Mouse (Mus musculus): ENCODE measurements around the gene Iqce. TPM values are rescaled to one million over a fixed set of nuclear protein-coding genes. Genes with fewer than 3 reads are reported as not detected.

Iqce gene
- total and polyA plus RNA-seq, 3 experiments: 2.2 to 11.2 (median 5.3) TPM

DNA sequence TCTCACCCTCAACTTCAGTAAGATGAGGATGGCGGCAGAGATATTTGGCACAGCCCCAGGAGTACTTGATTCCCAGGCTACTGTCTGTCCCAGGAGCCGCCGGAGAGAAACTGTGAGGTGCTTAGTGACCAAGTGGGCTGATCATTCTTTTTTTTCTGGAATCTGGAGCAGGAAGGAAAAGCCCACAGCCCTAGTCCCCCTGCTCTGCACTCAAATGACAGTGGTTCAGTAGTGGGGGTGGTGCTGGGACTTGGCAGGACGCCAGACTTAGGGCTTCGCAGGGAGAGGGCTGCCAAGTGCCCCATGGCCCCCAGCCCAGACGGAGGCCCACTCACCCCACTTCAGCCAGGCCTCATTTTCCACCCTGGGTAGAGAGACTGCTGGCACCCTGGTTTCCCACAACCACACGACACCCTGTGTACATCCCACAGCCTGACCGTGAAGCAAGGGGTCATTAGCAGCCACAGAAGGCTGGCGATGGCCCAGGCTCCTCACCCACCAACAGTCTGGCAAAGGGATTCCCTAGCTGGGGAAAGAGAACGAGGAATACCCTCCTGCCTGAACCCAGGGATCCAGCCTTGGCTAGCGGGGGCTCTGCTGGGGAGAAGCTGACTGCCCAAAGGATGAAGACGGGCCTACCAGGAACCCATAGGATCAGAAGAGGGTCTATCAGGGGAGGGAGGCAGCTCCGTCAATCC lies 54.2 kb downstream of the Iqce start:
- Histone ChIP-seq H3K4me2 (ENCODE audit: insufficient read depth, low read depth, poor library complexity, severe bottlenecking) (peak overlapping the region; percentile 87), H3K4me3 (replicated peaks in 1 of 3; ENCODE audit: low read depth in 2 of 3, low read length in 2 of 3, poor library complexity in 1 of 3) (peak overlapping the region; percentile 34 to 85 (median 57)), H3K9me3 (replicated peaks; ENCODE audit: low read length) (no peaks in the 10 kb centered on the region), H3K27me3 (replicated peaks) (peaks cover 29% of the 10 kb centered on the region), H3K79me2 (replicated peaks; ENCODE audit: control insufficient read depth, extremely low read depth, insufficient read depth, poor library complexity, severe bottlenecking) (no peaks in the 10 kb centered on the region), H3K4me1 (ENCODE audit: control insufficient read depth in 1 of 2, insufficient read depth in 2 of 2) (peaks cover 6 to 20% of the 10 kb centered on the region in 2 experiments), H3K36me3 (replicated peaks in 1 of 2; ENCODE audit: control insufficient read depth in 1 of 2, insufficient read depth in 1 of 2, low read length in 1 of 2) (no peaks in the 10 kb centered on the region), H3K27ac (ENCODE audit: insufficient read depth, low read depth) (no peak overlapping the region), H3K9ac (ENCODE audit: insufficient read depth, low read depth) (peak overlapping the region; percentile 65)
- dilution Hi-C loops (cut with MboI; ENCODE audit: extremely low pct_ligation_motif_present, extremely low pct_unique_long_range_greater_than_20kb, low sequenced_read_pairs) (no loop called here), in situ Hi-C loops (cut with MboI; ENCODE audit: low pct_ligation_motif_present, low pct_unique_long_range_greater_than_20kb, low sequenced_read_pairs) (no loop called here)
- no peak for DNase-seq (ENCODE audit: extremely low read depth)
- TF ChIP-seq NELFE (IDR thresholded peaks at IDR 0.05; ENCODE audit: low read depth, low read length) (no peak), USF1 (IDR thresholded peaks at IDR 0.05; ENCODE audit: low read depth, low read length) (no peak), CHD1 (IDR thresholded peaks at IDR 0.05; ENCODE audit: low read depth, low read length) (no peak), HCFC1 (IDR thresholded peaks at IDR 0.05; ENCODE audit: low read depth, low read length) (no peak), POLR2AphosphoS2 (IDR thresholded peaks at IDR 0.05; ENCODE audit: low read depth, low read length) (no peak), NRF1 (IDR thresholded peaks at IDR 0.05; ENCODE audit: low read depth, low read length) (no peak), IRF4 (IDR thresholded peaks at IDR 0.05; ENCODE audit: low read depth, low read length) (no peak), USF2 (conservative IDR thresholded peaks at IDR 0.05; ENCODE audit: low read depth, low read length) (no peak), JUND (conservative IDR thresholded peaks at IDR 0.05; ENCODE audit: low read depth, low read length) (no peak)

- Histone ChIP-seq H3K4me2 (ENCODE audit: insufficient read depth, low read depth, poor library complexity, severe bottlenecking) (no peak overlapping the region), H3K79me2 (replicated peaks; ENCODE audit: control insufficient read depth, extremely low read depth, insufficient read depth, poor library complexity, severe bottlenecking) (no peaks in the 10 kb centered on the region), H3K9me3 (replicated peaks; ENCODE audit: low read length) (no peaks in the 10 kb centered on the region), H3K4me1 (ENCODE audit: control insufficient read depth in 1 of 2, insufficient read depth in 2 of 2) (peaks cover 9 to 26% of the 10 kb centered on the region in 2 experiments), H3K36me3 (replicated peaks in 1 of 2; ENCODE audit: control insufficient read depth in 1 of 2, insufficient read depth in 1 of 2, low read length in 1 of 2) (no peaks in the 10 kb centered on the region), H3K4me3 (replicated peaks in 1 of 3; ENCODE audit: low read depth in 2 of 3, low read length in 2 of 3, poor library complexity in 1 of 3) (no peak overlapping the region), H3K9ac (ENCODE audit: insufficient read depth, low read depth) (no peak overlapping the region), H3K27me3 (replicated peaks) (peaks cover 29% of the 10 kb centered on the region), H3K27ac (ENCODE audit: insufficient read depth, low read depth) (no peak overlapping the region)
- no peak for DNase-seq (ENCODE audit: extremely low read depth)
- TF ChIP-seq TBP (conservative IDR thresholded peaks at IDR 0.05; ENCODE audit: low read depth, low read length) (0 out of 2 replicates have a peak, but pooled peaks have one; percentile 46), ZNF384 (IDR thresholded peaks at IDR 0.05; ENCODE audit: low read depth, low read length) (no peak)
- dilution Hi-C loops (cut with MboI; ENCODE audit: extremely low pct_ligation_motif_present, extremely low pct_unique_long_range_greater_than_20kb, low sequenced_read_pairs) (no loop called here), in situ Hi-C loops (cut with MboI; ENCODE audit: low pct_ligation_motif_present, low pct_unique_long_range_greater_than_20kb, low sequenced_read_pairs) (no loop called here)
These were observed 55.0 kb downstream of the Iqce start for GRCm38 (mm10) chr5:140647031-140647760.

DNA sequence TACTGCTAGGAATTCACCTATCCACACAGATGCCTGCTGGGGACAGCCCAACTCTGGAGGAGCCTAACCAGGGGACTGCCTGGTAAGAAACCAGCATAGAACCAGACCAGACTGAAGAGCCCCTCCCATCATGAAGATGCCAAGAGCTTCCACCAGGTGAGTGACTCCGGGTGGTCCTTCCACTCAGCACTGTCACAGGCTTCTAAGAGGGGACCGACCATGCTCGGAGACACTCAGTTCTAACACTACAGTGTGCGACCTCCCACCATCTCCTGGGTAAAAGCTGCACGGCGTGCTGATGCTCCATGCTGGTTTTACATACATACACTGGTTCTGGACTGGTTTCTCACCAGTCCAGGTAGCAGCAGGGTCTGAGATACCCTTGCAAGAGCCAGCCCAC lies 56.0 kb downstream of the Iqce start:
- H3K4me3 ChIP-seq (replicated peaks in 1 of 3; ENCODE audit: low read depth in 2 of 3, low read length in 2 of 3, poor library complexity in 1 of 3): no peak overlapping the region
- H3K9me3 ChIP-seq (replicated peaks; ENCODE audit: low read length): no peaks in the 10 kb centered on the region
- no peak overlapping the region for H3K9ac ChIP-seq (ENCODE audit: insufficient read depth, low read depth)
- no peak overlapping the region for H3K27ac ChIP-seq (ENCODE audit: insufficient read depth, low read depth)
- dilution Hi-C loops (cut with MboI; ENCODE audit: extremely low pct_ligation_motif_present, extremely low pct_unique_long_range_greater_than_20kb, low sequenced_read_pairs) (no loop called here), in situ Hi-C loops (cut with MboI; ENCODE audit: low pct_ligation_motif_present, low pct_unique_long_range_greater_than_20kb, low sequenced_read_pairs) (no loop called here)
- H3K4me2 ChIP-seq (ENCODE audit: insufficient read depth, low read depth, poor library complexity, severe bottlenecking): no peak overlapping the region
- H3K27me3 ChIP-seq (replicated peaks): peaks cover 27% of the 10 kb centered on the region
- H3K79me2 ChIP-seq (replicated peaks; ENCODE audit: control insufficient read depth, extremely low read depth, insufficient read depth, poor library complexity, severe bottlenecking): no peaks in the 10 kb centered on the region
- peaks cover 14 to 36% of the 10 kb centered on the region in 2 experiments for H3K4me1 ChIP-seq (ENCODE audit: control insufficient read depth in 1 of 2, insufficient read depth in 2 of 2)
- no peak for DNase-seq (ENCODE audit: extremely low read depth)
- H3K36me3 ChIP-seq (replicated peaks in 1 of 2; ENCODE audit: control insufficient read depth in 1 of 2, insufficient read depth in 1 of 2, low read length in 1 of 2): no peaks in the 10 kb centered on the region
- TF ChIP-seq UBTF (IDR thresholded peaks at IDR 0.05; ENCODE audit: low read depth, low read length) (no peak), ZNF384 (IDR thresholded peaks at IDR 0.05; ENCODE audit: low read depth, low read length) (no peak), MAX (IDR thresholded peaks at IDR 0.05; ENCODE audit: low read length) (no peak), CHD1 (IDR thresholded peaks at IDR 0.05; ENCODE audit: low read depth, low read length) (no peak), USF1 (IDR thresholded peaks at IDR 0.05; ENCODE audit: low read depth, low read length) (no peak), CTCF (conservative IDR thresholded peaks at IDR 0.05 in 1 of 2, IDR thresholded peaks at IDR 0.05 in 1 of 2; ENCODE audit: low read depth in 2 of 2, low read length in 2 of 2) (no peak), POLR2AphosphoS2 (IDR thresholded peaks at IDR 0.05; ENCODE audit: low read depth, low read length) (no peak), SMC3 (IDR thresholded peaks at IDR 0.05; ENCODE audit: low read depth, low read length) (no peak), E2F4 (IDR thresholded peaks at IDR 0.05; ENCODE audit: insufficient replicate concordance, low read depth, low read length) (no peak)
